Mouse (Mus musculus) heart, postnatal 10 days (tissue): ENCODE measurements around the gene Gchfr. TPM values are rescaled to one million over a fixed set of nuclear protein-coding genes. Genes with fewer than 3 reads are reported as not detected.

Experiments used
- DNase-seq, 2 experiments: peaks; one replicate each; pipeline ENCODE4 v3.0.0; 2021
- intact Hi-C: fragments of 180-260 bp; cut with DNase I; formaldehyde crosslinking; loops from one replicate; pipeline ENCODE4 v1.15.1; 2025
- total RNA-seq, 2 experiments: library from RNA; stranded (reverse); gene quantifications; 2 replicates each; pipeline ENCODE4 v1.2.3; 2021

The Gchfr gene
- total RNA-seq, 2 experiments from 2014 or later = 1.3 to 2.9 TPM

- intact Hi-C loops = loop anchor here (2.0 kb wide), 1 partner anchor 42 kb away; no protein-coding TSS in a partner anchor
- no peak for DNase-seq
Observed at GRCm38 (mm10) chr2:119209176-119209507, 41.6 kb downstream of the Gchfr start.

Other genes starting within 250 kb of the Gchfr start
- 10 to 100 TPM; 14.1 to 14.5 TPM for gene Chst14, start 241.3 kb upstream of the Gchfr start, total RNA-seq
- 10 to 100 TPM; 12.8 to 17.4 TPM for gene Ccdc32, start 138.4 kb upstream of the Gchfr start, total RNA-seq
- 1 to 10 TPM; 5.6 TPM for gene Rpusd2, start 133.0 kb upstream of the Gchfr start, total RNA-seq
- 1 to 10 TPM; 6.7 to 9.1 TPM for gene Knl1, start 120.7 kb upstream of the Gchfr start, total RNA-seq
- gene Rad51, start 55.0 kb upstream of the Gchfr start, total RNA-seq = 1 to 10 TPM; 4.7 to 6.6 TPM
- 10 to 100 TPM; 18.8 to 19.2 TPM for gene Rmdn3, start 10.7 kb upstream of the Gchfr start, total RNA-seq
- not detected for gene Gm14137, start 6.7 kb downstream of the Gchfr start, total RNA-seq
- gene Zfyve19, start 40.8 kb downstream of the Gchfr start, total RNA-seq = 10 to 100 TPM; 21.6 TPM
- gene Dnajc17, start 41.0 kb downstream of the Gchfr start, total RNA-seq = 10 to 100 TPM; 12.0 to 13.3 TPM
- not detected for gene Ppp1r14d, start 62.1 kb downstream of the Gchfr start, total RNA-seq
- gene Spint1, start 69.6 kb downstream of the Gchfr start, total RNA-seq = not detected
- not detected for gene Rhov, start 103.5 kb downstream of the Gchfr start, total RNA-seq
- gene Vps18, start 121.0 kb downstream of the Gchfr start, total RNA-seq = 10 to 100 TPM; 13.4 to 13.7 TPM
- gene Dll4, start 158.0 kb downstream of the Gchfr start, total RNA-seq = 10 to 100 TPM; 23.8 to 27.9 TPM
- 1 to 10 TPM; 3.5 to 7.5 TPM for gene Chac1, start 183.5 kb downstream of the Gchfr start, total RNA-seq